Mouse (Mus musculus) midbrain, postnatal 0 days (tissue): ENCODE data around the gene Ccdc83. TPM values are rescaled to one million over a fixed set of nuclear protein-coding genes. Genes with fewer than 3 reads are reported as not detected.

Source experiments
- ATAC-seq: fragments of 200-750 bp; cut with Nextera tagmentation; 2 replicates; pipeline ENCODE4 v1.8.0; 2017; ENCODE audit warnings: moderate number of reproducible peaks, mild to moderate bottlenecking, moderate TSS enrichment, moderate library complexity; ENCODE audit not compliant: low FRiP score
- DNase-seq: peaks from one replicate; pipeline ENCODE4 v3.0.0-alpha.2; 2015; ENCODE audit warnings: low spot score
- H3K27ac ChIP-seq: fragments of 300-500 bp; sonication (generic); 2 replicates; pipeline ENCODE4 v1.5.1; 2014; ENCODE audit warnings: low read depth, mild to moderate bottlenecking, low read length, mixed read lengths
- H3K27me3 ChIP-seq: fragments of 300-500 bp; sonication (generic); 2 replicates; pipeline ENCODE4 v1.6.1; 2014; ENCODE audit warnings: low read length, control low read depth, mixed read lengths; ENCODE audit not compliant: insufficient read depth
- H3K36me3 ChIP-seq: fragments of 300-500 bp; sonication (generic); 2 replicates; pipeline ENCODE4 v1.6.1; 2014; ENCODE audit warnings: low read length, control low read depth, mixed read lengths; ENCODE audit not compliant: insufficient read depth
- H3K4me1 ChIP-seq: fragments of 300-500 bp; sonication (generic); 2 replicates; pipeline ENCODE4 v1.6.1; 2014; ENCODE audit warnings: mild to moderate bottlenecking, control low read depth, antibody characterized with exemption, low read length, mixed read lengths; ENCODE audit not compliant: insufficient read depth
- H3K4me2 ChIP-seq: fragments of 300-500 bp; sonication (generic); 2 replicates; pipeline ENCODE4 v1.6.1; 2014; ENCODE audit warnings: low read depth, mild to moderate bottlenecking, low read length, mixed read lengths; ENCODE audit not compliant: poor library complexity, severe bottlenecking
- H3K4me3 ChIP-seq: fragments of 300-500 bp; sonication (generic); 2 replicates; pipeline ENCODE4 v1.5.1; 2014; ENCODE audit warnings: low read depth, mild to moderate bottlenecking, low read length, moderate library complexity
- H3K9ac ChIP-seq: fragments of 300-500 bp; sonication (generic); replicated peaks from 2 replicates; pipeline ENCODE4 v1.6.1; 2014; ENCODE audit warnings: mild to moderate bottlenecking, low read length, moderate library complexity, mixed read lengths; ENCODE audit not compliant: poor library complexity, severe bottlenecking
- H3K9me3 ChIP-seq: fragments of 300-500 bp; sonication (generic); 2 replicates; pipeline ENCODE4 v1.6.1; 2016; ENCODE audit warnings: low read length, control low read depth
- CTCF ChIP-seq: IDR thresholded peaks from 2 replicates; pipeline ENCODE4 v1.5.1; 2016; ENCODE audit warnings: antibody characterized with exemption, mild to moderate bottlenecking
- WGBS: fragments of 180-500 bp; shearing (Covaris S2); extraction: QIAGEN DNeasy Blood & Tissue Kit; methylation state at CpG from one replicate; pipeline ENCODE4 v1.1.7; 2014; 5-methylcytosine and 5-hydroxymethylcytosine counted together
- polyA plus RNA-seq: library from polyadenylated mRNA; unstranded; fragments of >200 nt; fragmentation: Nextera tagmentation; extraction: Ambion mirVana; gene quantifications from 2 replicates; pipeline ENCODE4 v1.2.1, GENCODE M21; 2015
- total RNA-seq: library from RNA; depleted of rRNA; stranded (reverse); fragments of >200 nt; gene quantifications from 2 replicates; pipeline ENCODE4 v1.2.3, GENCODE M21; 2014; rRNA removed

Gene Ccdc83
- total and polyA plus RNA-seq, 2 experiments from 2014 or later = not detected

DNA sequence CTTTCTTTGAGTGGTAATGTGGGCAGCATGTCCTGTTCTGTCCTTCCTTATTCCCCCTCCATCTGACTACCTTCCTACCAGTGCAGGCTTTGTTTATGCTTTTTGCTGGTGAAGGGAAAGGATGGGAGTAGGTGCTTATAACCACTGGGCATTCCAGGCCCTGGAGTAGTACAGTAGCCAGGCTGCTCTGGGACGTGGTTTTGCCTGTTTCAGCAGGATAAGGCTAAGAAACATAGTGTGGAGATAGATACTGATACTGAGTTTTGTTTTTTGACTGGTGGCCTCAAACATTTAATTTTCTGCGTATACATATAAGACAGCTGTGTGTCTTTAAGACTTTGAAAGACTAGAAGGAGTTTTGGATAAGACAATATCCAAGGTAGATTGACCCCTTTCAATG, 61.7 kb downstream of the Ccdc83 start:
- Histone ChIP-seq H3K9ac (no peak overlapping the region), H3K27ac (no peak overlapping the region), H3K36me3 (peaks cover 4% of the 10 kb centered on the region; the same call in 1 of the 2 replicates), H3K27me3 (no peaks in the 10 kb centered on the region), H3K4me1 (no peaks in the 10 kb centered on the region), H3K9me3 (no peaks in the 10 kb centered on the region), H3K4me2 (no peak overlapping the region), H3K4me3 (no peak overlapping the region)
- WGBS = 97% methylated on average over 2 of the region's 2 CpGs
- ATAC-seq (no peak), DNase-seq (no peak)
- TF ChIP-seq CTCF = no peak

DNA sequence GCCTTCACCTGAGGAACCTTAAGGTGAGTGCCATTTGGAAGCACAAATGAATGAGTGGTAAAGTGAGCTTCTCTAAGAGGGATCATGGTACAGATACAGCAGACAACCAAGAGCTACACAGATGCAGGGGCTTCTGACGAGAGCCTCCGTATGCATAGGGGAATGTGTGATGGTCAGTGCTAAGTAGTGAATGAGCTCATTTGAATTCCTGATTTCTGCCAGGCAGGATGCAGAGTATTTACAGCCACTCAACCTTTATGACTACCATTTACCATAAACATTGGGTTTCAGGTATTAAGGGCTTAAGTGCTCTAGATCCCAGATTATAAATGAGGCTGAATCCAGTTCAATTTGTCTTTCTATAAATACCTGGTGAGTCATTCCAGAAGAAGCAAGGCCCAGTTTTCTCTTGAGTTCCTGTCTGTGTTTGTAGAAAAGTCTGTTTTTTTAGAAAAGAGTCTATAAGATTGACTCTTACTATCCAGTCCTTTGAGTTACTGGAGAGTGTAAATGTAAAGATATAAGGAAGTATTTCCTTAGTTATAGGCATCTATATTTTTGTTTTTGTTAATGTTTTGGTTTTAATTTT, 63.6 kb downstream of the Ccdc83 start:
- ATAC-seq = no peak
- H3K9ac ChIP-seq = no peak overlapping the region
- no peaks in the 10 kb centered on the region for H3K36me3 ChIP-seq
- WGBS = 85% methylated on average over 2 of the region's 2 CpGs
- H3K27ac ChIP-seq = no peak overlapping the region
- no peak for TF ChIP-seq CTCF
- H3K27me3 ChIP-seq = no peaks in the 10 kb centered on the region
- no peak for DNase-seq
- H3K9me3 ChIP-seq = no peaks in the 10 kb centered on the region
- no peaks in the 10 kb centered on the region for H3K4me1 ChIP-seq
- no peak overlapping the region for H3K4me2 ChIP-seq
- H3K4me3 ChIP-seq = no peak overlapping the region

DNA sequence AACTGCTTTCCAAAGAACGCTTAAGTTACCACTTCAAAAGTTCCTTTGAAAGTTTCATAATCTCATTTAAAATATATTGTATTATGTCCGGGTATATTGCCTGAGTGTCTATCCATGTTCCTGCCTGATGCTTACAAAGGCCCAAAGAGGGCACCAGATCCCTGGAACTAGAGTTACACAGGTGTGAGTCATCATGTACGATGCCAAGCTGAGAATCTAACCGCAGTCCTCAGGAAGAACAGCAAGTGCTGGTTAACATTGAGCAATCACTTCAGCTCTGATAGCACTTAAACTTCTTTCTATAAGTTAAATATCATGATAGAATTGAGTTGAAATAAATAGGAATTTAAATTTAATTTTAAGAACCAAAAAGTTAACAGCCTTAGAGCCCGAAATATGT, 65.3 kb downstream of the Ccdc83 start:
- WGBS = 92% methylated on average over 5 of the region's 5 CpGs
- Histone ChIP-seq H3K9me3 (no peaks in the 10 kb centered on the region), H3K4me3 (no peak overlapping the region), H3K4me1 (no peaks in the 10 kb centered on the region), H3K27ac (no peak overlapping the region), H3K36me3 (peaks cover 5% of the 10 kb centered on the region), H3K9ac (no peak overlapping the region), H3K4me2 (no peak overlapping the region), H3K27me3 (no peaks in the 10 kb centered on the region)
- DNase-seq (no peak), ATAC-seq (no peak)
- TF ChIP-seq CTCF = no peak

GRCm38 (mm10) chr7:90180635-90181034, 84.9 kb downstream of the Ccdc83 start:
- TF ChIP-seq CTCF = no peak
- H3K27ac ChIP-seq = no peak overlapping the region

GRCm38 (mm10) chr7:90175576-90175975, 90.0 kb downstream of the Ccdc83 start:
- Histone ChIP-seq H3K27me3 (no peaks in the 10 kb centered on the region), H3K36me3 (peaks cover 20% of the 10 kb centered on the region; the same call in 1 of the 2 replicates), H3K9ac (no peak overlapping the region), H3K4me3 (no peak overlapping the region), H3K4me1 (no peaks in the 10 kb centered on the region), H3K27ac (no peak overlapping the region), H3K9me3 (no peaks in the 10 kb centered on the region), H3K4me2 (no peak overlapping the region)
- TF ChIP-seq CTCF = no peak
- DNase-seq (no peak), ATAC-seq (no peak)
- WGBS = 74% methylated on average over 2 of the region's 2 CpGs

More at GRCm38 (mm10) chr7:90180635-90181034, 84.9 kb downstream of the Ccdc83 start:
- peaks cover 13% of the 10 kb centered on the region; the same call in 1 of the 2 replicates for H3K36me3 ChIP-seq
- H3K9ac ChIP-seq = no peak overlapping the region
- ATAC-seq = no peak
- DNase-seq = no peak
- no peak overlapping the region for H3K4me2 ChIP-seq
- 89% methylated on average over 1 of the region's 1 CpGs for WGBS
- no peaks in the 10 kb centered on the region for H3K27me3 ChIP-seq
- H3K4me1 ChIP-seq = no peaks in the 10 kb centered on the region
- H3K9me3 ChIP-seq = no peaks in the 10 kb centered on the region
- H3K4me3 ChIP-seq = no peak overlapping the region

Other genes starting within 250 kb of the Ccdc83 start
- 173 and 215 TPM in 2 replicates for gene Picalm, start 135.6 kb downstream of the Ccdc83 start, total RNA-seq
- 20.2 and 24.8 TPM in 2 replicates for gene Picalm, start 135.6 kb downstream of the Ccdc83 start, polyA plus RNA-seq
- gene Sytl2, start 36.5 kb upstream of the Ccdc83 start, total RNA-seq = 8.7 and 17.5 TPM in 2 replicates
- gene Sytl2, start 36.5 kb upstream of the Ccdc83 start, polyA plus RNA-seq = 11.0 and 11.7 TPM in 2 replicates
- gene Ccdc89, start 160.8 kb upstream of the Ccdc83 start, total RNA-seq = 1.3 and 1.4 TPM in 2 replicates
- gene Ccdc89, start 160.8 kb upstream of the Ccdc83 start, polyA plus RNA-seq = 0.97 and 1.1 TPM in 2 replicates
- 89.3 and 92.8 TPM in 2 replicates for gene Crebzf, start 177.0 kb upstream of the Ccdc83 start, total RNA-seq
- 22.0 and 24.5 TPM in 2 replicates for gene Crebzf, start 177.0 kb upstream of the Ccdc83 start, polyA plus RNA-seq
- 41.2 and 65.6 TPM in 2 replicates for gene Tmem126a, start 191.5 kb upstream of the Ccdc83 start, total RNA-seq
- gene Tmem126a, start 191.5 kb upstream of the Ccdc83 start, polyA plus RNA-seq = 129 and 137 TPM in 2 replicates
- gene Tmem126b, start 210.2 kb upstream of the Ccdc83 start, total RNA-seq = 15.1 and 19.0 TPM in 2 replicates
- 25.6 and 28.9 TPM in 2 replicates for gene Tmem126b, start 210.2 kb upstream of the Ccdc83 start, polyA plus RNA-seq
- gene Dlg2, start 210.9 kb upstream of the Ccdc83 start, total RNA-seq = 122 and 126 TPM in 2 replicates
- 16.9 and 21.6 TPM in 2 replicates for gene Dlg2, start 210.9 kb upstream of the Ccdc83 start, polyA plus RNA-seq